Comparison of ENCODE assay signal across 9 mouse cellular contexts in the genomic region with DNA sequence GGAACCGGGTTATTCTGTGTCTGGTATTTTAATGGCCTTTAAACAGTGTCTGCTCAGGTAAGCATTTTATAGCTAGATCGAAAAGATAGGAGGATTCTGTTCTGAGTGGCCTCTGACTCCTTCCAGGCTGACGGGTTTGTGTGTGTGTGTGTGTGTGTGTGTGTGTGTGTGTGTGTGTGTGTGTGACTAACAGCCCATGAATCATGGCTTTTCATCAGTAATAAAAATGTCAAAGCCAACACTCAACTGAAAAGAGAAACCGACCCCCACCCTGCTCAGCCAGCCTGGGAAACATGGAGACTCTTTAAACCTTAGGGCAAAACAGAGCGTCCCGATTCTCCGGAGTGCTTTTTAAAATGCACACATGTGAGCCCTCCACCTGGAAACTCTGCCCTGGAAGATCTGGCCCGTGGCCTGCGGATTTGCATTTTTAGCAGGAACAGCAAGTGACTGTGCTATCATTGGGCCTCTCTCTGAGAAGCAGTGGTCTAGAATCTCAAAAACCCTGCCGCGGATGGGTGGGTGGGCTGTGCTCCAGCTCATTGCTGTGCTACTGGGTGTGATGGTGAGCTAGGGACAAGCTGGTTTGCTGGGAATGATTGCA. TPM values are rescaled to one million over a fixed set of nuclear protein-coding genes. Genes with fewer than 3 reads are reported as not detected.
DNase-seq lines count a peak whose midpoint lies in the region; ATAC-seq lines count a peak whose summit lies in the region.
"Had no signal": no experiment of that assay in that cellular context is flagged by ENCODE, and none has a peak within 500 bp of the region (broad histone marks: within the 10 kb centered on the region; RNA-seq: fewer than 3 reads in every experiment).

No protein-coding gene starts in this region.

- DNase-seq in layer of hippocampus, postnatal 14 days (ENCODE audit: low spot score in 2 of 2): peak; percentile 42
- no peak for DNase-seq in layer of hippocampus, adult 18-20 months (ENCODE audit: low spot score in 2 of 2)
- DNase-seq in embryonic facial prominence, embryonic 11.5 days (ENCODE audit: low spot score): peak; percentile 30
- no peak for DNase-seq in neural tube, embryonic 11.5 days (ENCODE audit: low spot score)
- DNase-seq in forebrain, embryonic 11.5 days (ENCODE audit: low spot score): no peak
- no peak for DNase-seq in ovary, postnatal 14 days (ENCODE audit: low spot score)
- DNase-seq in gastrocnemius, adult 8-10 months (ENCODE audit: low spot score in 2 of 2): no peak

- no peaks in the 10 kb centered on the region for H3K27me3 ChIP-seq in embryonic facial prominence, embryonic 11.5 days (ENCODE audit: control insufficient read depth, insufficient read depth, low read length)
- no peaks in the 10 kb centered on the region for H3K27me3 ChIP-seq in kidney, embryonic 16.5 days (ENCODE audit: insufficient read depth, low read length)
- H3K27me3 ChIP-seq in neural tube, embryonic 11.5 days (ENCODE audit: control insufficient read depth, insufficient read depth, low read length): no peaks in the 10 kb centered on the region
- H3K27me3 ChIP-seq in forebrain, embryonic 11.5 days (ENCODE audit: control insufficient read depth, insufficient read depth, low read length): no peaks in the 10 kb centered on the region

- H3K4me2 ChIP-seq in embryonic facial prominence, embryonic 11.5 days (ENCODE audit: low read depth, low read length): no peak overlapping the region; the same call in 1 of the 2 replicates
- peak overlapping the region; percentile 43 for H3K4me2 ChIP-seq in kidney, embryonic 16.5 days (replicated peaks; ENCODE audit: low read depth, low read length)
- peak overlapping the region; percentile 23; the same call in 1 of the 2 replicates for H3K4me2 ChIP-seq in neural tube, embryonic 11.5 days (ENCODE audit: low read depth)
- H3K4me2 ChIP-seq in forebrain, embryonic 11.5 days (ENCODE audit: low read depth, low read length, severe bottlenecking): no peak overlapping the region

- H3K4me1 ChIP-seq in embryonic facial prominence, embryonic 11.5 days (ENCODE audit: control insufficient read depth, insufficient read depth, low read length): peaks cover 12% of the 10 kb centered on the region
- H3K4me1 ChIP-seq in kidney, embryonic 16.5 days (ENCODE audit: insufficient read depth, low read length): peaks cover 30% of the 10 kb centered on the region
- H3K4me1 ChIP-seq in neural tube, embryonic 11.5 days (ENCODE audit: control insufficient read depth, insufficient read depth, low read length): peaks cover 18% of the 10 kb centered on the region
- H3K4me1 ChIP-seq in forebrain, embryonic 11.5 days (replicated peaks; ENCODE audit: control insufficient read depth, insufficient read depth, low read length): no peaks in the 10 kb centered on the region

- WGBS in embryonic facial prominence, embryonic 11.5 days: 34% methylated on average over 11 of the region's 11 CpGs
- 6% methylated on average over 11 of the region's 11 CpGs for WGBS in kidney, embryonic 16.5 days
- 12% methylated on average over 11 of the region's 11 CpGs for WGBS in neural tube, embryonic 11.5 days
- WGBS in forebrain, embryonic 11.5 days: 51% methylated on average over 11 of the region's 11 CpGs

- H3K9ac ChIP-seq in embryonic facial prominence, embryonic 11.5 days (replicated peaks; ENCODE audit: low read length): no peak overlapping the region
- H3K9ac ChIP-seq in kidney, embryonic 16.5 days (replicated peaks; ENCODE audit: low read length): peak overlapping the region; percentile 50
- H3K9ac ChIP-seq in neural tube, embryonic 11.5 days (ENCODE audit: low read length): peak overlapping the region; percentile 32; the same call in 1 of the 2 replicates
- H3K9ac ChIP-seq in forebrain, embryonic 11.5 days (ENCODE audit: low read length): no peak overlapping the region

- H3K27ac ChIP-seq in embryonic facial prominence, embryonic 11.5 days (replicated peaks; ENCODE audit: low read depth, low read length): peak overlapping the region; percentile 17
- H3K27ac ChIP-seq in kidney, embryonic 16.5 days (ENCODE audit: low read length): peak overlapping the region; percentile 77; the same call in 1 of the 2 replicates
- H3K27ac ChIP-seq in neural tube, embryonic 11.5 days (ENCODE audit: low read depth, low read length): peak overlapping the region; percentile 85
- H3K27ac ChIP-seq in forebrain, embryonic 11.5 days (ENCODE audit: low read depth, low read length): no peak overlapping the region

- no peaks in the 10 kb centered on the region for H3K9me3 ChIP-seq in embryonic facial prominence, embryonic 11.5 days (replicated peaks; ENCODE audit: control insufficient read depth, low read length)
- H3K9me3 ChIP-seq in kidney, embryonic 16.5 days (ENCODE audit: low read length): no peaks in the 10 kb centered on the region
- H3K9me3 ChIP-seq in neural tube, embryonic 11.5 days (ENCODE audit: control insufficient read depth, low read length): no peaks in the 10 kb centered on the region
- no peaks in the 10 kb centered on the region for H3K9me3 ChIP-seq in forebrain, embryonic 11.5 days (ENCODE audit: control insufficient read depth, low read length)

- no peaks in the 10 kb centered on the region for H3K36me3 ChIP-seq in embryonic facial prominence, embryonic 11.5 days (replicated peaks; ENCODE audit: control insufficient read depth, insufficient read depth, low read depth, low read length)
- H3K36me3 ChIP-seq in kidney, embryonic 16.5 days (ENCODE audit: insufficient read depth, low read length): no peaks in the 10 kb centered on the region
- no peaks in the 10 kb centered on the region for H3K36me3 ChIP-seq in neural tube, embryonic 11.5 days (ENCODE audit: control insufficient read depth, insufficient read depth, low read length)
- no peaks in the 10 kb centered on the region for H3K36me3 ChIP-seq in forebrain, embryonic 11.5 days (ENCODE audit: control insufficient read depth, insufficient read depth, low read length)

- no peak overlapping the region for H3K4me3 ChIP-seq in embryonic facial prominence, embryonic 11.5 days (ENCODE audit: low read depth, low read length)
- no peak overlapping the region for H3K4me3 ChIP-seq in kidney, embryonic 16.5 days (ENCODE audit: low read length)
- no peak overlapping the region for H3K4me3 ChIP-seq in neural tube, embryonic 11.5 days (ENCODE audit: low read depth, low read length)
- no peak overlapping the region for H3K4me3 ChIP-seq in forebrain, embryonic 11.5 days (ENCODE audit: low read depth, low read length)

- no peak for ATAC-seq in embryonic facial prominence, embryonic 11.5 days (replicated peaks; ENCODE audit: insufficient number of reproducible peaks, low FRiP score, low TSS enrichment, low read depth)
- ATAC-seq in kidney, embryonic 16.5 days (ENCODE audit: low FRiP score, low TSS enrichment): peak; percentile 59
- ATAC-seq in neural tube, embryonic 11.5 days (ENCODE audit: insufficient read depth, low FRiP score, low TSS enrichment): peak; percentile 65; the same call in 1 of the 2 replicates
- no peak for ATAC-seq in forebrain, embryonic 11.5 days (replicated peaks; ENCODE audit: low FRiP score)

RNA-seq across cellular contexts. Expression of gene Dnpep, which starts 20.4 kb away (rescaled TPM):
- total RNA-seq in layer of hippocampus, postnatal 14 days (2021): 10 to 100 TPM; 50.4 to 55.2 TPM
- 10 to 100 TPM; 49.2 to 50.0 TPM for total RNA-seq in layer of hippocampus, adult 18-20 months (2021)
- polyA plus RNA-seq in embryonic facial prominence, embryonic 11.5 days (2014; fragmentation: Nextera tagmentation; extraction: Ambion mirVana): 123 and 146 TPM in 2 replicates
- 168 and 184 TPM in 2 replicates for polyA plus RNA-seq in kidney, embryonic 16.5 days (2015; fragmentation: Nextera tagmentation; extraction: Ambion mirVana)
- polyA plus RNA-seq in neural tube, embryonic 11.5 days (2014; fragmentation: Nextera tagmentation; extraction: Ambion mirVana): 180 and 182 TPM in 2 replicates
- polyA plus RNA-seq in forebrain, embryonic 11.5 days (2014; fragmentation: Nextera tagmentation; extraction: Ambion mirVana): 125 and 129 TPM in 2 replicates
- total RNA-seq in gastrocnemius, adult 8-10 months (2022): 10 to 100 TPM; 38.7 to 46.5 (median 44.1) TPM

RNA-seq across cellular contexts. Expression of gene Des, which starts 21.9 kb away (rescaled TPM):
- 1 to 10 TPM; 1.6 to 1.8 TPM for total RNA-seq in layer of hippocampus, postnatal 14 days (2021)
- under 1 TPM; 0.48 to 0.69 TPM for total RNA-seq in layer of hippocampus, adult 18-20 months (2021)
- polyA plus RNA-seq in embryonic facial prominence, embryonic 11.5 days (2014; fragmentation: Nextera tagmentation; extraction: Ambion mirVana): 6.9 and 9.9 TPM in 2 replicates
- 41.6 and 53.6 TPM in 2 replicates for polyA plus RNA-seq in kidney, embryonic 16.5 days (2015; fragmentation: Nextera tagmentation; extraction: Ambion mirVana)
- polyA plus RNA-seq in neural tube, embryonic 11.5 days (2014; fragmentation: Nextera tagmentation; extraction: Ambion mirVana): 15.8 and 18.0 TPM in 2 replicates
- 0.86 and 1.5 TPM in 2 replicates for polyA plus RNA-seq in forebrain, embryonic 11.5 days (2014; fragmentation: Nextera tagmentation; extraction: Ambion mirVana)
- 1,000 to 10,000 TPM; 2,187 to 2,605 (median 2,481) TPM for total RNA-seq in gastrocnemius, adult 8-10 months (2022)
- total RNA-seq: neutrophil, adult 5-6 weeks had no signal

RNA-seq across cellular contexts. Expression of gene Speg, which starts 36.9 kb away (rescaled TPM):
- 100 to 1,000 TPM; 184 TPM for total RNA-seq in layer of hippocampus, postnatal 14 days (2021)
- total RNA-seq in layer of hippocampus, adult 18-20 months (2021): 100 to 1,000 TPM; 168 to 178 TPM
- 16.7 and 19.9 TPM in 2 replicates for polyA plus RNA-seq in embryonic facial prominence, embryonic 11.5 days (2014; fragmentation: Nextera tagmentation; extraction: Ambion mirVana)
- 61.4 and 61.5 TPM in 2 replicates for polyA plus RNA-seq in kidney, embryonic 16.5 days (2015; fragmentation: Nextera tagmentation; extraction: Ambion mirVana)
- polyA plus RNA-seq in neural tube, embryonic 11.5 days (2014; fragmentation: Nextera tagmentation; extraction: Ambion mirVana): 15.5 and 19.1 TPM in 2 replicates
- 14.1 and 16.0 TPM in 2 replicates for polyA plus RNA-seq in forebrain, embryonic 11.5 days (2014; fragmentation: Nextera tagmentation; extraction: Ambion mirVana)
- 100 to 1,000 TPM; 283 to 320 (median 317) TPM for total RNA-seq in gastrocnemius, adult 8-10 months (2022)
- total RNA-seq: neutrophil, adult 5-6 weeks had no signal

RNA-seq across cellular contexts. Expression of gene Resp18, which starts 60.0 kb away (rescaled TPM):
- 10 to 100 TPM; 68.2 to 98.9 TPM for total RNA-seq in layer of hippocampus, postnatal 14 days (2021)
- total RNA-seq in layer of hippocampus, adult 18-20 months (2021): 100 to 1,000 TPM; 104 to 114 TPM
- 4.9 and 5.8 TPM in 2 replicates for polyA plus RNA-seq in embryonic facial prominence, embryonic 11.5 days (2014; fragmentation: Nextera tagmentation; extraction: Ambion mirVana)
- polyA plus RNA-seq in kidney, embryonic 16.5 days (2015; fragmentation: Nextera tagmentation; extraction: Ambion mirVana): 1.0 and 3.0 TPM in 2 replicates
- polyA plus RNA-seq in neural tube, embryonic 11.5 days (2014; fragmentation: Nextera tagmentation; extraction: Ambion mirVana): 30.9 and 35.0 TPM in 2 replicates
- polyA plus RNA-seq in forebrain, embryonic 11.5 days (2014; fragmentation: Nextera tagmentation; extraction: Ambion mirVana): 14.9 and 15.8 TPM in 2 replicates
- not detected for total RNA-seq in gastrocnemius, adult 8-10 months (2022)
- total RNA-seq: neutrophil, adult 5-6 weeks had no signal

Comparison
In these comparisons a context has a peak if more than half of its experiments do, and no peak if none do; other contexts are left out.
1. DNase-seq: peak in layer of hippocampus, postnatal 14 days (2 of 2) and embryonic facial prominence, embryonic 11.5 days (single experiment); none in layer of hippocampus, adult 18-20 months (0 of 2), neural tube, embryonic 11.5 days (single experiment), forebrain, embryonic 11.5 days (single experiment), ovary, postnatal 14 days (single experiment) and gastrocnemius, adult 8-10 months (0 of 2).
2. ATAC-seq: peak in kidney, embryonic 16.5 days (single experiment) and neural tube, embryonic 11.5 days (single experiment); none in embryonic facial prominence, embryonic 11.5 days (single experiment) and forebrain, embryonic 11.5 days (single experiment).
3. H3K4me2 ChIP-seq: peak in kidney, embryonic 16.5 days (single experiment) and neural tube, embryonic 11.5 days (single experiment); none in embryonic facial prominence, embryonic 11.5 days (single experiment) and forebrain, embryonic 11.5 days (single experiment).
4. H3K9ac ChIP-seq: peak in kidney, embryonic 16.5 days (single experiment) and neural tube, embryonic 11.5 days (single experiment); none in embryonic facial prominence, embryonic 11.5 days (single experiment) and forebrain, embryonic 11.5 days (single experiment).